Mouse (Mus musculus): ENCODE data around the gene Acr. TPM values are rescaled to one million over a fixed set of nuclear protein-coding genes. Genes with fewer than 3 reads are reported as not detected.

Acr gene
- not detected in 2 replicates for polyA plus RNA-seq (2011; ENCODE audit: insufficient read depth, insufficient read length, low read depth, missing spikeins)

GRCm38 (mm10) chr15:89568114-89568513, at the start of gene Acr:
Gene Acr, plus strand, starts transcription at chr15:89568326.
- TF ChIP-seq POLR2A (IDR thresholded peaks at IDR 0.05; ENCODE audit: insufficient read depth, low read length) (no peak), EP300 (IDR thresholded peaks at IDR 0.05; ENCODE audit: insufficient read depth, low read depth, low read length) (no peak), CTCF (IDR thresholded peaks at IDR 0.05; ENCODE audit: low read depth, low read length) (no peak)
- no peaks in the 10 kb centered on the region for H3K9me3 ChIP-seq (replicated peaks; ENCODE audit: control insufficient read depth, insufficient read depth, low read length, poor library complexity, severe bottlenecking)

GRCm38 (mm10) chr15:89521951-89522350, 46.2 kb upstream of the Acr start:
- Histone ChIP-seq H3K4me3 (ENCODE audit: low read depth, low read length) (no peak overlapping the region), H3K9me3 (replicated peaks; ENCODE audit: control insufficient read depth, insufficient read depth, low read length, poor library complexity, severe bottlenecking) (no peaks in the 10 kb centered on the region), H3K36me3 (ENCODE audit: control insufficient read depth, insufficient read depth, low read length, poor library complexity, severe bottlenecking) (no peaks in the 10 kb centered on the region), H3K27me3 (ENCODE audit: control insufficient read depth, insufficient read depth, low read length, poor library complexity, severe bottlenecking) (peaks cover 10% of the 10 kb centered on the region), H3K4me1 (ENCODE audit: control insufficient read depth, insufficient read depth, low read length) (no peaks in the 10 kb centered on the region), H3K27ac (ENCODE audit: insufficient read depth, low read length) (no peak overlapping the region), H3K9ac (ENCODE audit: low read depth, poor library complexity, severe bottlenecking) (no peak overlapping the region)
- TF ChIP-seq EP300 (IDR thresholded peaks at IDR 0.05; ENCODE audit: insufficient read depth, low read depth, low read length) = no peak
- TF ChIP-seq CTCF (IDR thresholded peaks at IDR 0.05; ENCODE audit: low read depth, low read length) = no peak
- TF ChIP-seq POLR2A (IDR thresholded peaks at IDR 0.05; ENCODE audit: insufficient read depth, low read length) = no peak

More at GRCm38 (mm10) chr15:89568114-89568513, at the start of gene Acr:
- no peaks in the 10 kb centered on the region for H3K4me1 ChIP-seq (ENCODE audit: control insufficient read depth, insufficient read depth, low read length)
- H3K9ac ChIP-seq (ENCODE audit: low read depth, poor library complexity, severe bottlenecking) = no peak within 1 kb of the TSS
- no peaks in the 10 kb centered on the region for H3K36me3 ChIP-seq (ENCODE audit: control insufficient read depth, insufficient read depth, low read length, poor library complexity, severe bottlenecking)
- H3K27ac ChIP-seq (ENCODE audit: insufficient read depth, low read length) = no peak within 1 kb of the TSS
- no peaks in the 10 kb centered on the region for H3K27me3 ChIP-seq (ENCODE audit: control insufficient read depth, insufficient read depth, low read length, poor library complexity, severe bottlenecking)
- no peak within 1 kb of the TSS for H3K4me3 ChIP-seq (ENCODE audit: low read depth, low read length)

- no peak overlapping the region for H3K9ac ChIP-seq (ENCODE audit: low read depth, poor library complexity, severe bottlenecking)
Measured at GRCm38 (mm10) chr15:89522566-89523282, 45.4 kb upstream of the Acr start.

GRCm38 (mm10) chr15:89523283-89523832, 44.8 kb upstream of the Acr start:
- no peak overlapping the region for H3K27ac ChIP-seq (ENCODE audit: insufficient read depth, low read length)
- H3K4me1 ChIP-seq (ENCODE audit: control insufficient read depth, insufficient read depth, low read length) = no peaks in the 10 kb centered on the region
- H3K9me3 ChIP-seq (replicated peaks; ENCODE audit: control insufficient read depth, insufficient read depth, low read length, poor library complexity, severe bottlenecking) = no peaks in the 10 kb centered on the region
- H3K27me3 ChIP-seq (ENCODE audit: control insufficient read depth, insufficient read depth, low read length, poor library complexity, severe bottlenecking) = peaks cover 10% of the 10 kb centered on the region
- no peaks in the 10 kb centered on the region for H3K36me3 ChIP-seq (ENCODE audit: control insufficient read depth, insufficient read depth, low read length, poor library complexity, severe bottlenecking)
- peak overlapping the region; percentile 87 for H3K9ac ChIP-seq (ENCODE audit: low read depth, poor library complexity, severe bottlenecking)
- peak overlapping the region; percentile 26 for H3K4me3 ChIP-seq (ENCODE audit: low read depth, low read length)
- no peak for TF ChIP-seq EP300 (IDR thresholded peaks at IDR 0.05; ENCODE audit: insufficient read depth, low read depth, low read length)
- TF ChIP-seq CTCF (IDR thresholded peaks at IDR 0.05; ENCODE audit: low read depth, low read length) = no peak
- TF ChIP-seq POLR2A (IDR thresholded peaks at IDR 0.05; ENCODE audit: insufficient read depth, low read length) = no peak

More at GRCm38 (mm10) chr15:89522566-89523282, 45.4 kb upstream of the Acr start:
- H3K9me3 ChIP-seq (replicated peaks; ENCODE audit: control insufficient read depth, insufficient read depth, low read length, poor library complexity, severe bottlenecking) = no peaks in the 10 kb centered on the region
- no peak overlapping the region for H3K27ac ChIP-seq (ENCODE audit: insufficient read depth, low read length)
- H3K36me3 ChIP-seq (ENCODE audit: control insufficient read depth, insufficient read depth, low read length, poor library complexity, severe bottlenecking) = no peaks in the 10 kb centered on the region
- no peak for TF ChIP-seq CTCF (IDR thresholded peaks at IDR 0.05; ENCODE audit: low read depth, low read length)
- TF ChIP-seq POLR2A (IDR thresholded peaks at IDR 0.05; ENCODE audit: insufficient read depth, low read length) = no peak
- no peak for TF ChIP-seq EP300 (IDR thresholded peaks at IDR 0.05; ENCODE audit: insufficient read depth, low read depth, low read length)
- H3K4me3 ChIP-seq (ENCODE audit: low read depth, low read length) = no peak overlapping the region
- no peaks in the 10 kb centered on the region for H3K4me1 ChIP-seq (ENCODE audit: control insufficient read depth, insufficient read depth, low read length)
- H3K27me3 ChIP-seq (ENCODE audit: control insufficient read depth, insufficient read depth, low read length, poor library complexity, severe bottlenecking) = peaks cover 10% of the 10 kb centered on the region

GRCm38 (mm10) chr15:89524001-89524571, 44.0 kb upstream of the Acr start:
- Histone ChIP-seq H3K4me1 (ENCODE audit: control insufficient read depth, insufficient read depth, low read length) (no peaks in the 10 kb centered on the region), H3K27ac (ENCODE audit: insufficient read depth, low read length) (no peak overlapping the region), H3K27me3 (ENCODE audit: control insufficient read depth, insufficient read depth, low read length, poor library complexity, severe bottlenecking) (peaks cover 10% of the 10 kb centered on the region)

More at GRCm38 (mm10) chr15:89524001-89524571, 44.0 kb upstream of the Acr start:
- TF ChIP-seq EP300 (IDR thresholded peaks at IDR 0.05; ENCODE audit: insufficient read depth, low read depth, low read length) (no peak), CTCF (IDR thresholded peaks at IDR 0.05; ENCODE audit: low read depth, low read length) (no peak), POLR2A (IDR thresholded peaks at IDR 0.05; ENCODE audit: insufficient read depth, low read length) (no peak)
- peak overlapping the region; percentile 35 for H3K4me3 ChIP-seq (ENCODE audit: low read depth, low read length)
- H3K9me3 ChIP-seq (replicated peaks; ENCODE audit: control insufficient read depth, insufficient read depth, low read length, poor library complexity, severe bottlenecking) = no peaks in the 10 kb centered on the region
- no peaks in the 10 kb centered on the region for H3K36me3 ChIP-seq (ENCODE audit: control insufficient read depth, insufficient read depth, low read length, poor library complexity, severe bottlenecking)
- H3K9ac ChIP-seq (ENCODE audit: low read depth, poor library complexity, severe bottlenecking) = peak overlapping the region; percentile 87
